Mouse (Mus musculus) hematopoietic multipotent progenitor cell, adult 10-12 weeks (in vitro differentiated cells): ENCODE results near the gene Ly6g. TPM values are rescaled to one million over a fixed set of nuclear protein-coding genes. Genes with fewer than 3 reads are reported as not detected.

ENCODE experiments used
- polyA plus RNA-seq: library from polyadenylated mRNA; stranded (reverse); fragments of >175 nt; gene quantifications from 2 replicates; pipeline ENCODE4 v1.2.3, GENCODE M21; 2012; ENCODE audit warnings: low replicate concordance

Gene Ly6g
- 0.45 and 1.4 TPM in 2 replicates for polyA plus RNA-seq

DNA sequence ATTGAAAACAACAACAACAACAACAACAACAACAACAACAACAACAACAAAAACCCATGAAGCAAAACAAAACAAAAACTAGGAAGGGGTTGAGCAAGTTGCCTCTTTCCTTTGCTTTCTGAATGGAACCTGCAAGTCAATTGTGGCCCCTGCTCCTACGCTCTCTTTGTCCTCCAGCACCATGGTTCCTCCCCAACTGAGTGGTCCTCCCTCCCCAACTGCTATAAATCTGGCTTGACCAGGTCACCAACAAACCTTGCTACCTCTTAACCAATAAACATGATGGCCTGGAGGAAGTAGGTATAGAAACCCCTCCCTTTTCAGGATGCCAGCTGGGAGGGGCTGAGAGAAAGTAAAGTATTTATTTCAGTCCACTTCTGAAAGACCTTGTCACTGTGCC lies at the start of gene Ly6g:
Gene Ly6g (plus strand): TSS at position 301 of the 400 bp plus-strand sequence.

DNA sequence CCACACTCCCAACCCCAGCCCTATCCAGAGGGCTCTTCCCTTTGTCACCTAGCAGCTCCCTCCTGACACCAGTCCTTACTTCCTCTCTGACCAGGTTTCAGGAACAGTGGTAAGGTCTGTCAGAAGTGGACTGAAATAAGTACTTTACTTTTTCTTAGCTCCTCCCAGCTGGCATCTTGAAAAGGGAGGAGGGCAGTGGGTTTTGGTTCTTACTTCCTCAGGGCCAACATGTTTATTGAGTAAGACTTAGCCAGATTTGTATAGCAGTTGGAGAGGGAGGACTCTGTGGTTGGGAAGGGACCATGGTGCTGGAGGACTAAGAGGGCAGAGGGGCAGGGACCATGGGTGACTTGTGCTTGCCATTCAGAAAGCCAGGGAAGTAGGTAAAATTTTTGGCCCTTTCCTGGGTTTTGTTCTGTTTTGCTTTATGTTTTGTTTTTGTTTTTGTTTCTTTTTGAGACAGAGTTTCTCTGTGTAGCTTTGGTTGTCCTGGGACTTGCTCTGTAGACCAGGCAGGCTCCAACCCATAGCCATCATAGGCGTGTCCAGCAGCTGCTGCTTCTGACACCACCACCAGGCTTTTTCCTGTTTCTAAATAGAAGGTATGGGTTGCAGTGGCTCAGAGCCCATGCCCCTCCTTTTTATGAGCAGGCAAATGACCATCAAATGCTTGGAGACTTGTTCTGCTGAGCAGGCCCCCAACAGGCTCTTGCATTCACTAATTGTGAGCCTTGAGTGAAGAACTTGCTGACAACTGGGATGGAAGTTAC lies 43.0 kb upstream of the Ly6g start, which contains the start of gene Ly6c2:
Gene Ly6c2 (minus strand): TSS at position 110 of the 770 bp plus-strand sequence.

Other genes with a start within 250 kb of the Ly6g start
- gene Ly6i, start 171.8 kb upstream of the Ly6g start, polyA plus RNA-seq: not detected in 2 replicates
- 2.6 and 2.9 TPM in 2 replicates for gene Ly6a, start 157.2 kb upstream of the Ly6g start, polyA plus RNA-seq
- 14.1 and 21.2 TPM in 2 replicates for gene Ly6c1, start 106.4 kb upstream of the Ly6g start, polyA plus RNA-seq
- 49.6 and 50.3 TPM in 2 replicates for gene Ly6c2, start 43.3 kb upstream of the Ly6g start, polyA plus RNA-seq
- not detected in 2 replicates for gene BC025446, start 61.1 kb downstream of the Ly6g start, polyA plus RNA-seq
- gene Ly6f, start 113.2 kb downstream of the Ly6g start, polyA plus RNA-seq: not detected in 2 replicates